In genomic region chr1:190766800-190767199, GRCm38 (mm10) we compare ENCODE assay signal across 15 mouse cellular contexts.
"Had no signal": no experiment of that assay in that cellular context is flagged by ENCODE, and none has a peak within 500 bp of the region (broad histone marks: within the 10 kb centered on the region; RNA-seq: fewer than 3 reads in every experiment).

No protein-coding gene starts in this region.

- H3K4me3 ChIP-seq: neural tube, embryonic 15.5 days; stomach, embryonic 15.5 days had no signal

- H3K27me3 ChIP-seq: stomach, embryonic 15.5 days had no signal

- H3K36me3 ChIP-seq: neural tube, embryonic 15.5 days; stomach, embryonic 15.5 days had no signal

- H3K9ac ChIP-seq: neural tube, embryonic 15.5 days; stomach, embryonic 15.5 days had no signal

- H3K4me1 ChIP-seq: stomach, embryonic 15.5 days had no signal

- H3K27ac ChIP-seq: neural tube, embryonic 15.5 days; stomach, embryonic 15.5 days; stomach, postnatal 0 days had no signal

- H3K9me3 ChIP-seq: neural tube, embryonic 15.5 days; stomach, embryonic 15.5 days had no signal

- H3K4me2 ChIP-seq: neural tube, embryonic 15.5 days; stomach, embryonic 15.5 days had no signal

- DNase-seq: retina, postnatal 1 day; right cerebral cortex, adult 18-20 months; right cerebral cortex, postnatal 14 days; right cerebral cortex, postnatal 25 days; right cerebral cortex, postnatal 4 days; spleen, adult 18-20 months; thymus, adult 18-20 months; thymus, adult 2 months; thymus, postnatal 14 days; thymus, postnatal 25 days; thymus, postnatal 36 days; thymus, postnatal 4 days had no signal
